Mouse (Mus musculus) adrenal gland, postnatal 25 days (tissue): ENCODE data around the gene Ifi35. TPM values are rescaled to one million over a fixed set of nuclear protein-coding genes. Genes with fewer than 3 reads are reported as not detected.
A peak's percentile ranks its signal among the peaks of the same experiment; 100 is the strongest.
"Not testable (repeated sequence)": the region's sequence is repeated elsewhere in the genome, so short reads cannot be mapped to it uniquely, and the experiment has no call there.

ENCODE experiments used
- DNase-seq: peaks from one replicate; pipeline ENCODE4 v3.0.0; 2021; ENCODE audit warnings: mixed read lengths
- long read RNA-seq: library from polyadenylated mRNA; stranded (forward); transcript quantifications from one replicate; pipeline ENCODE4 v2.0.0, GENCODE M21; 2021
- total RNA-seq: library from RNA; stranded (reverse); gene quantifications from 2 replicates; pipeline ENCODE4 v1.2.3, GENCODE M21; 2021

The Ifi35 gene
- total RNA-seq: 33.5 and 39.5 TPM in 2 replicates
- long read RNA-seq, transcript Ifi35-201 (7 exons, 1,362 nt): major isoform, 44 of 63 reads
- long read RNA-seq, partial matches to known transcripts: 6 of 63 reads
- long read RNA-seq, other reads (novel, unspliced or antisense): 13 of 63 reads

DNA sequence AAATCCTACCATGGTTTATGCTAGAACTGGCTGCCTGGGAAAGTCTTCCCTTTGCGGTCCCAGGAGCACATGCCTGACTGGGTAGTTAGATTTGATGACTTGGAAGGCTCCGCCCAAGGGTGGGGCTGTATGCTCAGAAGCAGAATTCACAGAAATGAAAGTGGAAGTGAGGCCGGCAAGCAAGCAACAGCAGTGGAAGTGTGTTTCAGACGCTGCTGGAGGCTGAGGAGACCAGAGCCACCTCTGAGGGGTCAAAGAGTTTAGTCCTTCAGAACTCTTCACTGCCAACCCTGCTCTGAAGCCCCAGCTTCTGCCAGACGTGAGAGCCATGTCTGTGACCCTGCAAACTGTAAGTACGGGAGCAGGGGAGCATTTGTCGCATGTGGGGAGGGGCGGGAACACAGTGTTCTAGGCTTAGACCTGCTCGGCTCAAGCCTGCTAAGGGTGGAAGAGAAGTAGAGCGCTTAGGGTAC is at the start of gene Ifi35:
TSS of gene Ifi35 (plus strand) at position 134 of the 473 bp plus-strand sequence.
- peak; percentile 75 for DNase-seq

- DNase-seq: no peak
Measured at GRCm38 (mm10) chr11:101415306-101415705, 32.9 kb upstream of the Ifi35 start.

DNA sequence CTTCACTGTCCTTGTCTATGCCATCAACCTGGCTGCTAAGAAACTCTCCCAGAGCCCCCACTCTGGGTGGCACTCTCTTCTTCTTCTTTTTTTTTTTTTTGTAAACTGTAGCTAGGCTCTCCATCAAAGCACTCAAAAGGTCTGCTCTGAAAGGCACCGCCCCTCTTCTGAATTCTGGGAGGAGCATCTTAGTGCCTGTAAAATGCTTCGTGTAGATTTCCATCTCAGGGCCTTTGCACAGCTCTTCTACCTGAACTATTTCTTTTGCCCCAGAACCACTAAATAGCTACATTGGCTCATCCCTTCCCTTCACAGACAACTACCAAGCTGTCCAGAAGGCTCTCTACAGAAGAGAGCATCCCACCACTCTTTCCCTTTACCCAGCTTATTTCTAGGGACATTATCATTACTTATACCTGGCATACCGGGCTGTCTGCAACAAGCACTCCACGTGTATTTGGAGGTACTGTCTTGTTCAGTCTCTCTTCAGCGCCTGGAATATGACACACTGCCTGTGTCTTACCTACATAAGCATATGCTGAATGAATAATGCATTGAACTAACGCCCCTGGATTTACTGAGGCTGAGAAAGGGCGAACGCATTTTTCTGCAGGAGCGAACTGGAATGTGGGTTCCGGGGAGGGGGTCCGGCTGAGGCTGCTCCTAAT is 31.6 kb upstream of the Ifi35 start:
- no peak for DNase-seq

DNA sequence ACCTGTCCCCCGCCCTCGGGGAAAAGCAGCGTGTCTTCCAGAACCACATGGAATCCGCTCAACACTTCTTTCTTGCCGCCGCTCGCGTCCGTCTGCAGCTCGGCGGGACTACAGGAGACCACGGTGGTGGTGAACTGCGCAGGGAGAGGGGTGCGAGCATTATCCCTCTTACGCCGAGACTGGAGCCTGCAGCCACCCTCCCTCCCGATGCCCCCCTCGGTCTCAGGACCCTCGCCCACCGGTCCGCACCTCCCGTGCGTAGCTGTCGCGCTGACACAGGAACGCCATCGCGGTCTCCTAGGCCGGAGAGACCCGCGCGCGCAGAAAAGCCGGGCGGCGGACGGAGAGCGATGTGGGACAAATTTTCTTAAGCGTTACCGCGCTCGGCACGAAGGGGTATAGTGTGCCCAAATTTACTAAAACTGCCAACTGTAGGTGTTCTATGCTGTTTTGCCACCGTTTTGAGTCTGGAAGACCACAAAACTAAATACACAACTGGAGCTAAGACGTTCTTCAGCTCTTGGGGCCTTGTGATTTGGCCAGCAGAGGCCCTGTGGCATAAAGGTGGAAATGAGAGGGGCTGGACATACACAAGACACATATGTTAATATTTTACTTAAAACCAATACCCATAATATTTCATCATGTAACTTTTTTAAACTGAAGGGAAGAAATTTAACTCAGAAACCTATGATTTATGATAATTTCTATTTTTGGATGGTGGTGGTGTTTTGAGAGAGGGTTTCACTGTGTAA is 30.9 kb upstream of the Ifi35 start, which contains the start of gene Aarsd1:
TSS of gene Aarsd1 (minus strand) at position 515 of the 755 bp plus-strand sequence.
- DNase-seq: peak; percentile 90

- no peak for DNase-seq
Measured at GRCm38 (mm10) chr11:101418991-101419390, 29.2 kb upstream of the Ifi35 start.

GRCm38 (mm10) chr11:101419610-101420009 is 28.6 kb upstream of the Ifi35 start:
- DNase-seq: no peak

GRCm38 (mm10) chr11:101420148-101420547 is 28.1 kb upstream of the Ifi35 start:
- no peak for DNase-seq

DNA sequence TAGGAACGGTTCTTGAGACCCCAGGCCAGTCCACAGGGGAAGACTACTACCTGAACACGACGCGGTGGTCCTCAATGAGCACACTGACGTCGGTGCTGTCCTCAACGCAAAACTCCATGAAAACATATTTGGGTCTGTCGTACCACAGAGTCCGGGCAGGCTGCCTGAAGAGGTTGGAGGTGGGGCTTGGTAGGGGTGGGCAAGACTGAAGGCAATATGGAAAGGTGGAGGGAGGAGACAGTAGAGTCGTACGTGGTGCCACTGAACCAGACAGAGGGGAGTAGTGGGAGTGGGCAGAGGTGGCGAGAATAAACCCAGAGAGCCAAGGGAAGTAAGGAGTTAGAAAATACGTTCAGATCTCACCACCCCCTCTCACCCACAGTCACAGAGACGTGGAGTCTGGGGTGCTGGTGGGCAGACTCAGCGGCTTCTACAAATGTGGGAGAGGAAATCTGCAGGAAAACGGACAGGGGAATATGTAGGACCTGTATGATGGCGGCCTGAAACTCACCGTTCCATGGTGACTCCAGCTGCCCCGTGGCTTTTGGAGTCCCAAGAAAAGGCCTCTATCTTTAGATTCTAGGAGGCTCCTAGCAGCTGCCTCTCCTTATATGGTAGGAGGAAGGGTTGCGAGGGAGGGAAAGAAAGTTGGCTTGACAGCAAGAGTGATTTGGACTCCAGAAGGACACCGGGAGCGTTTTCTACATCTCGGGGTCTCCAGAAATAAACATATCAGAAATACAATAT is 23.9 kb upstream of the Ifi35 start, which contains the start of gene Gm27029:
TSS of gene Gm27029 (minus strand) at position 692 of the 747 bp plus-strand sequence.
- DNase-seq: no peak

GRCm38 (mm10) chr11:101424925-101425813 is 23.0 kb upstream of the Ifi35 start, which contains the start of the genes Rundc1 and Ptges3l:
TSS of gene Rundc1 (plus strand) at chr11:101425085.
TSS of gene Ptges3l (minus strand) at chr11:101425333.
- peak; percentile 99 for DNase-seq

DNA sequence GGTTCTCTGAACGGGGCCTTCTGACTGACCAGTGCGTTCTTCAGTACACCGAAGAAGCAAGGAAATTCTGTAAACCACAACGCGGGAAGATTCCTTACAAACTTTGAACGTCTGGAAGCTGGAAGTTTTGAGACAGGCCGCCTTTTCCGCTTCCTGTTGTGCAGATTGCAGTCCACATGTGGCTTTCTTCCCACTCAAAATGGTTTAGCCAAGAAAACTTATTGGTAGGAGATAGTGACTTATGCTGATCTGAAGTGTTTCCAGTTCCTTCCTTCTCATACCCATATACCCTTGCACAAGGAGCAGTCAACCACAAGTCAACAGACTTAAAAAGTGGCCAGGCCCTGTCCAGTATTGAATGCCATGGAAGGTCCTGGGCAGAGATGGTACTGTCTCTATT is 22.0 kb upstream of the Ifi35 start:
- no peak for DNase-seq

DNA sequence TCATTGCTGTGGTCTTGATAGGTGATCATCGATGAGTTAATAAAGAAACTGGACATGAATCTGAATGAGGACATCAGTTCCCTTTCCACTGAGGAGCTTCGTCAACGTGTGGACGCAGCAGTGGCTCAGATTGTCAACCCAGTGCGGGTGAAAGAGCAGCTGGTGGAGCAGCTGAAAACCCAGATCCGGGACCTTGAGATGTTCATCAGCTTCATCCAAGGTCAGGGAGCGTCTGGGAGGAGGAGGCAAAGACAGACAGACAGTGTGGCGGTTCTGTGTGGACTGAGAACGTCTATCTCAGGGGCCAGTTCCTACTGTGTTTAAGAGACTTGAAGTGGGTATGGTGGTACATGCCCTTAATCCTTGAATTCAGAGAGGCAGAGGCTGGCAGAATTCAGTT is 16.9 kb upstream of the Ifi35 start:
- no peak for DNase-seq

- no peak for DNase-seq
Measured at GRCm38 (mm10) chr11:101433396-101433795, 14.8 kb upstream of the Ifi35 start.

GRCm38 (mm10) chr11:101435831-101436230 is 12.4 kb upstream of the Ifi35 start:
- no peak for DNase-seq

- no peak for DNase-seq
Measured at GRCm38 (mm10) chr11:101436916-101437315, 11.3 kb upstream of the Ifi35 start.

DNA sequence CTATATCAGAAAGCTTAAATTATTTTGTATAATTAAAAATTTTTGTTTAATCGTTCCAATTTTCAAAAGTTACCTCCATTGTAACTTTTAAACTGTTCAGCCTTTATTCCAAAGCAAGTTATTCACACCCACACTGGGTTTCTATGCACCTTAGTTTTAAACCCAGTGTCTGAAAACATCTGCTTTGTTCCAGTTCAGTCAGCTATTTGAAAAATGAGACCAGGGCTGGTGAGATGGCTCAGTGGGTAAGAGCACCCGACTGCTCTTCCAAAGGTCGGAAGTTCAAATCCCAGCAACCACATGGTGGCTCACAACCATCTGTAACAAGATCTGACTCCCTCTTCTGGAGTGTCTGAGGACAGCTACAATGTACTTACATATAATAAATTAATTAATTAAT is 10.2 kb upstream of the Ifi35 start:
- DNase-seq: not testable (repeated sequence)

DNA sequence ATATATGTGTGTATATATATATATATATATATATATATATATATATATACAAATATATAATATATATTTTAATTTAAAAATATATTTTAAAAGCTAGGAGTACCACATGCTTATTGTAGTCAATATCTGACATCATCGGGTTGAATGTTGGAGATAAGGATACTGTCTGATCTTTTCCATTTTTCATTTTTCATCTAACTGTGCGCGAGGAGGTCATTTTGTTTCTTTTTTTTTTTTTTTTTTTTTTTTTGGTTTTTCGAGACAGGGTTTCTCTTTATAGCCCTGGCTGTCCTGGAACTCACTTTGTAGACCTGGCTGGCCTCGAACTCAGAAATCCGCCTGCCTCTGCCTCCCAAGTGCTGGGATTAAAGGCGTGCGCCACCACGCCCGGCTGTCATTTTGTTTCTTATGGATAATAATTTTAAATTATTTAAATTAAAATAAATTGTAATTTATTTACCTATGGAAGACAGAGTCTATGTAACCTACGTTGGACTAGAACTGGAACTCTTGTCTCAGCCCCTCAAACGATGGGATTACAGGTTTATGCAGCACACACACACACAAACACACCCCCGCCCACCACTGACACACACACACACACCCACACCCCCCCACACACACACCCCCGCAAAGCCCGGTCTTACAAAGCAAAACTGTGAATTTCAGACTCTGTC is 6.6 kb upstream of the Ifi35 start:
- not testable (repeated sequence) for DNase-seq

GRCm38 (mm10) chr11:101442127-101442693 is 6.0 kb upstream of the Ifi35 start, which contains the start of gene Rpl27:
TSS of gene Rpl27 (plus strand) at chr11:101442298.
- DNase-seq: peak; percentile 92

- DNase-seq: no peak
Measured at GRCm38 (mm10) chr11:101442760-101443159, 5.4 kb upstream of the Ifi35 start.

DNA sequence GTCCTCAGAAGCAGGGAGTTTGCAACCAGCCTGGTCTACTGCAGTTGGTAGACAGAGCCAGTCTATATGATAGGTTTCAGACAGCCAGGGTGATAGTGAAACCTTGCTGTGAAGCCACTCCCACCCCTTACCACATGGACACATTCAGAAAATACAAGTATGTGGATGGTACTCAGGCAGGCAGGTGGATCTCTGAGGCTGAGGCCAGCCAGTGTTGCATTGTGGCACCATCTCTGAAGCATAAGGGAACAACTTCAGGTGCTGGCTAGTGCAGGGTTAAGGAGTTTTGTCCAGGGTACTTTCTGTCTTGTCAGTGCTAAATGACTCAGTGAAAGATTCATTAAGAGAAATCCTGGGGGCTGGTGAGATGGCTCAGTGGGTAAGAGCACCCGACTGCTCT is 1.9 kb upstream of the Ifi35 start:
- DNase-seq: no peak

DNA sequence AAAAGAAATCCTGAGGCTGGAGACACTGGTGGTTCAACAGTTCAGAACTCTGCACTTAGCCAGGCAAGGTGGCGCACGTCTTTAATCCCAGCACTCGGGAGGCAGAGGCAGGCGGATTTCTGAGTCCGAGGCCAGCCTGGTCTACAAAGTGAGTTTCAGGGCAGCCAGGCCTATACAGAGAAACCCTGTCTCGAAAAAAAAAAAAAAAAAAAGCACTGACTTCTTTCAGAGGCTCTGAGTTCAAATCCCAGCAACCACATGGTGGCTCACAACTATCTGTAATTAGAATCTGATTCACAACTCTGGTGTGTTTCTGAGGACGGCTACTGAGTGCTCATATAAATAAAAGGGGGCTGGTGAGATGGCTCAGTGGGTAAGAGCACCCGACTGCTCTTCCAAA is 1.3 kb upstream of the Ifi35 start:
- not testable (repeated sequence) for DNase-seq
